Mouse (Mus musculus) gastrocnemius, postnatal 4 days (tissue): ENCODE results near the gene Slc17a5. TPM values are rescaled to one million over a fixed set of nuclear protein-coding genes. Genes with fewer than 3 reads are reported as not detected.
"Not testable (repeated sequence)": the region's sequence is repeated elsewhere in the genome, so short reads cannot be mapped to it uniquely, and the experiment has no call there.

Source experiments
- DNase-seq, 2 experiments: peaks; one replicate each; pipeline ENCODE4 v3.0.0; 2021 to 2022; ENCODE audit warnings: low spot score in 2 of 2, mixed read lengths in 2 of 2
- total RNA-seq, 2 experiments: library from RNA; stranded (reverse); gene quantifications; 2 replicates each; pipeline ENCODE4 v1.2.3; 2021

Gene Slc17a5
- total RNA-seq, 2 experiments from 2014 or later = 7.6 to 7.9 TPM

- peak in 1 of 2 experiments; percentile 24 for DNase-seq
Observed at GRCm38 (mm10) chr9:78520780-78521601, 66.8 kb downstream of the Slc17a5 start.

- no peak for DNase-seq
Observed at GRCm38 (mm10) chr9:78520127-78520779, 67.6 kb downstream of the Slc17a5 start.

GRCm38 (mm10) chr9:78517237-78517636 lies 70.6 kb downstream of the Slc17a5 start:
- DNase-seq = not testable (repeated sequence)

GRCm38 (mm10) chr9:78516125-78516524 lies 71.7 kb downstream of the Slc17a5 start:
- no peak for DNase-seq

- no peak for DNase-seq
Observed at GRCm38 (mm10) chr9:78514681-78515080, 73.2 kb downstream of the Slc17a5 start.

GRCm38 (mm10) chr9:78513776-78514500 lies 73.9 kb downstream of the Slc17a5 start:
- no peak for DNase-seq

GRCm38 (mm10) chr9:78511705-78512104 lies 76.1 kb downstream of the Slc17a5 start:
- DNase-seq = no peak

- no peak for DNase-seq
Observed at GRCm38 (mm10) chr9:78508106-78508786, 79.6 kb downstream of the Slc17a5 start.

GRCm38 (mm10) chr9:78506722-78507077 lies 81.1 kb downstream of the Slc17a5 start:
- no peak for DNase-seq

GRCm38 (mm10) chr9:78506002-78506721 lies 81.7 kb downstream of the Slc17a5 start:
- no peak for DNase-seq

- no peak for DNase-seq
Observed at GRCm38 (mm10) chr9:78505223-78505622, 82.6 kb downstream of the Slc17a5 start.

GRCm38 (mm10) chr9:78504679-78505078 lies 83.2 kb downstream of the Slc17a5 start:
- DNase-seq = no peak

- no peak for DNase-seq
Observed at GRCm38 (mm10) chr9:78504133-78504532, 83.7 kb downstream of the Slc17a5 start.

GRCm38 (mm10) chr9:78503223-78504079 lies 84.4 kb downstream of the Slc17a5 start:
- DNase-seq = no peak

- DNase-seq = no peak
Observed at GRCm38 (mm10) chr9:78501284-78501683, 86.6 kb downstream of the Slc17a5 start.

- no peak for DNase-seq
Observed at GRCm38 (mm10) chr9:78500386-78500785, 87.5 kb downstream of the Slc17a5 start.

GRCm38 (mm10) chr9:78493171-78493570 lies 94.7 kb downstream of the Slc17a5 start:
- DNase-seq = no peak

- no peak for DNase-seq
Observed at GRCm38 (mm10) chr9:78492254-78492653, 95.6 kb downstream of the Slc17a5 start.

- DNase-seq = no peak
Observed at GRCm38 (mm10) chr9:78491169-78491568, 96.7 kb downstream of the Slc17a5 start.
